Mouse (Mus musculus): ENCODE data around the gene Rinl. TPM values are rescaled to one million over a fixed set of nuclear protein-coding genes. Genes with fewer than 3 reads are reported as not detected.

Gene Rinl
- polyA plus RNA-seq, 1 experiment = not detected

GRCm38 (mm10) chr7:28816920-28817319, 28.2 kb downstream of the Rinl start:
- Histone ChIP-seq H3K4me1 (ENCODE audit: control insufficient read depth, insufficient read depth, low read length) (peaks cover 61% of the 10 kb centered on the region), H3K4me3 (ENCODE audit: insufficient read depth, low read depth, low read length) (no peak overlapping the region), H3K27ac (ENCODE audit: insufficient read depth, low read depth, low read length) (no peak overlapping the region)
- TF ChIP-seq CTCF (IDR thresholded peaks at IDR 0.05; ENCODE audit: insufficient read depth, low read depth, low read length) (no peak), POLR2A (IDR thresholded peaks at IDR 0.05; ENCODE audit: insufficient read depth, low read depth, low read length) (no peak)
- WGBS = 78% methylated on average over 10 of the region's 10 CpGs

- H3K4me1 ChIP-seq (ENCODE audit: control insufficient read depth, insufficient read depth, low read length) = peaks cover 60% of the 10 kb centered on the region
- TF ChIP-seq POLR2A (IDR thresholded peaks at IDR 0.05; ENCODE audit: insufficient read depth, low read depth, low read length) (no peak), CTCF (IDR thresholded peaks at IDR 0.05; ENCODE audit: insufficient read depth, low read depth, low read length) (no peak)
- no peak overlapping the region for H3K27ac ChIP-seq (ENCODE audit: insufficient read depth, low read depth, low read length)
- 34% methylated on average over 6 of the region's 6 CpGs for WGBS
- no peak overlapping the region for H3K4me3 ChIP-seq (ENCODE audit: insufficient read depth, low read depth, low read length)
Measured at GRCm38 (mm10) chr7:28817524-28817923, 28.8 kb downstream of the Rinl start.

GRCm38 (mm10) chr7:28817957-28818356, 29.2 kb downstream of the Rinl start:
- WGBS = 52% methylated on average over 4 of the region's 4 CpGs
- Histone ChIP-seq H3K4me1 (ENCODE audit: control insufficient read depth, insufficient read depth, low read length) (peaks cover 58% of the 10 kb centered on the region), H3K4me3 (ENCODE audit: insufficient read depth, low read depth, low read length) (no peak overlapping the region), H3K27ac (ENCODE audit: insufficient read depth, low read depth, low read length) (no peak overlapping the region)
- TF ChIP-seq POLR2A (IDR thresholded peaks at IDR 0.05; ENCODE audit: insufficient read depth, low read depth, low read length) = no peak
- no peak for TF ChIP-seq CTCF (IDR thresholded peaks at IDR 0.05; ENCODE audit: insufficient read depth, low read depth, low read length)

GRCm38 (mm10) chr7:28818436-28818835, 29.7 kb downstream of the Rinl start:
- TF ChIP-seq CTCF (IDR thresholded peaks at IDR 0.05; ENCODE audit: insufficient read depth, low read depth, low read length) = no peak
- no peak for TF ChIP-seq POLR2A (IDR thresholded peaks at IDR 0.05; ENCODE audit: insufficient read depth, low read depth, low read length)
- Histone ChIP-seq H3K4me3 (ENCODE audit: insufficient read depth, low read depth, low read length) (no peak overlapping the region), H3K27ac (ENCODE audit: insufficient read depth, low read depth, low read length) (no peak overlapping the region), H3K4me1 (ENCODE audit: control insufficient read depth, insufficient read depth, low read length) (peaks cover 56% of the 10 kb centered on the region)
- WGBS = 70% methylated on average over 18 of the region's 18 CpGs

- no peak overlapping the region for H3K4me3 ChIP-seq (ENCODE audit: insufficient read depth, low read depth, low read length)
- TF ChIP-seq POLR2A (IDR thresholded peaks at IDR 0.05; ENCODE audit: insufficient read depth, low read depth, low read length) = no peak
- no peak for TF ChIP-seq CTCF (IDR thresholded peaks at IDR 0.05; ENCODE audit: insufficient read depth, low read depth, low read length)
- no peak overlapping the region for H3K27ac ChIP-seq (ENCODE audit: insufficient read depth, low read depth, low read length)
- H3K4me1 ChIP-seq (ENCODE audit: control insufficient read depth, insufficient read depth, low read length) = peaks cover 54% of the 10 kb centered on the region
- WGBS = 83% methylated on average over 4 of the region's 4 CpGs
Measured at GRCm38 (mm10) chr7:28818861-28819452, 30.2 kb downstream of the Rinl start.

- WGBS = 69% methylated on average over 4 of the region's 4 CpGs
- Histone ChIP-seq H3K27ac (ENCODE audit: insufficient read depth, low read depth, low read length) (no peak overlapping the region), H3K4me1 (ENCODE audit: control insufficient read depth, insufficient read depth, low read length) (peaks cover 50% of the 10 kb centered on the region), H3K4me3 (ENCODE audit: insufficient read depth, low read depth, low read length) (no peak overlapping the region)
- TF ChIP-seq POLR2A (IDR thresholded peaks at IDR 0.05; ENCODE audit: insufficient read depth, low read depth, low read length) (no peak), CTCF (IDR thresholded peaks at IDR 0.05; ENCODE audit: insufficient read depth, low read depth, low read length) (no peak)
Measured at GRCm38 (mm10) chr7:28819571-28819970, 30.8 kb downstream of the Rinl start.

GRCm38 (mm10) chr7:28820358-28821260, 31.8 kb downstream of the Rinl start:
- no peak for TF ChIP-seq POLR2A (IDR thresholded peaks at IDR 0.05; ENCODE audit: insufficient read depth, low read depth, low read length)
- no peak for TF ChIP-seq CTCF (IDR thresholded peaks at IDR 0.05; ENCODE audit: insufficient read depth, low read depth, low read length)
- peaks cover 43% of the 10 kb centered on the region for H3K4me1 ChIP-seq (ENCODE audit: control insufficient read depth, insufficient read depth, low read length)
- H3K27ac ChIP-seq (ENCODE audit: insufficient read depth, low read depth, low read length) = peak overlapping the region; percentile 57
- WGBS = 16% methylated on average over 12 of the region's 12 CpGs
- H3K4me3 ChIP-seq (ENCODE audit: insufficient read depth, low read depth, low read length) = no peak overlapping the region

- TF ChIP-seq POLR2A (IDR thresholded peaks at IDR 0.05; ENCODE audit: insufficient read depth, low read depth, low read length) (no peak), CTCF (IDR thresholded peaks at IDR 0.05; ENCODE audit: insufficient read depth, low read depth, low read length) (no peak)
- Histone ChIP-seq H3K4me1 (ENCODE audit: control insufficient read depth, insufficient read depth, low read length) (peaks cover 42% of the 10 kb centered on the region), H3K27ac (ENCODE audit: insufficient read depth, low read depth, low read length) (peak overlapping the region; percentile 38; the same call in 1 of the 2 replicates), H3K4me3 (ENCODE audit: insufficient read depth, low read depth, low read length) (no peak overlapping the region)
- 27% methylated on average over 10 of the region's 10 CpGs for WGBS
Measured at GRCm38 (mm10) chr7:28821261-28821831, 32.6 kb downstream of the Rinl start.

GRCm38 (mm10) chr7:28822556-28822955, 33.8 kb downstream of the Rinl start:
- no peak overlapping the region for H3K4me3 ChIP-seq (ENCODE audit: insufficient read depth, low read depth, low read length)
- no peak overlapping the region for H3K27ac ChIP-seq (ENCODE audit: insufficient read depth, low read depth, low read length)
- TF ChIP-seq CTCF (IDR thresholded peaks at IDR 0.05; ENCODE audit: insufficient read depth, low read depth, low read length) (no peak), POLR2A (IDR thresholded peaks at IDR 0.05; ENCODE audit: insufficient read depth, low read depth, low read length) (no peak)
- H3K4me1 ChIP-seq (ENCODE audit: control insufficient read depth, insufficient read depth, low read length) = peaks cover 40% of the 10 kb centered on the region
- WGBS = 24% methylated on average over 1 of the region's 1 CpGs
